Mouse (Mus musculus): ENCODE data around the gene Cbll1. TPM values are rescaled to one million over a fixed set of nuclear protein-coding genes. Genes with fewer than 3 reads are reported as not detected.
A peak's percentile ranks its signal among the peaks of the same experiment; 100 is the strongest.

The Cbll1 gene
- polyA plus RNA-seq, 1 experiment from 2014 or later = 9.5 TPM

GRCm38 (mm10) chr12:31458474-31458873 is 40.9 kb downstream of the Cbll1 start:
- ATAC-seq (ENCODE audit: insufficient read depth, low FRiP score) = no peak
- Histone ChIP-seq H3K4me2 (ENCODE audit: low read depth, low read length) (no peak overlapping the region), H3K4me3 (replicated peaks; ENCODE audit: low read length) (no peak overlapping the region), H3K27ac (ENCODE audit: low read length) (no peak overlapping the region), H3K9me3 (replicated peaks; ENCODE audit: control insufficient read depth, low read length) (0 out of 2 replicates have a peak, but pooled peaks cover 5% of the 10 kb centered on the region), H3K9ac (ENCODE audit: low read length) (no peak overlapping the region), H3K4me1 (ENCODE audit: control insufficient read depth, insufficient read depth, low read length) (no peaks in the 10 kb centered on the region), H3K36me3 (ENCODE audit: control insufficient read depth, insufficient read depth, low read length) (no peaks in the 10 kb centered on the region), H3K27me3 (ENCODE audit: control insufficient read depth, insufficient read depth, low read length) (no peaks in the 10 kb centered on the region)
- 64% methylated on average over 4 of the region's 4 CpGs for WGBS

- 0 out of 2 replicates have a peak, but pooled peaks cover 5% of the 10 kb centered on the region for H3K9me3 ChIP-seq (replicated peaks; ENCODE audit: control insufficient read depth, low read length)
- no peak overlapping the region for H3K27ac ChIP-seq (ENCODE audit: low read length)
- no peak overlapping the region for H3K9ac ChIP-seq (ENCODE audit: low read length)
- no peak overlapping the region for H3K4me2 ChIP-seq (ENCODE audit: low read depth, low read length)
- H3K36me3 ChIP-seq (ENCODE audit: control insufficient read depth, insufficient read depth, low read length) = no peaks in the 10 kb centered on the region
- H3K4me3 ChIP-seq (replicated peaks; ENCODE audit: low read length) = no peak overlapping the region
- H3K4me1 ChIP-seq (ENCODE audit: control insufficient read depth, insufficient read depth, low read length) = no peaks in the 10 kb centered on the region
- H3K27me3 ChIP-seq (ENCODE audit: control insufficient read depth, insufficient read depth, low read length) = no peaks in the 10 kb centered on the region
- WGBS = 82% methylated on average over 9 of the region's 9 CpGs
- ATAC-seq (ENCODE audit: insufficient read depth, low FRiP score) = no peak
Observed at GRCm38 (mm10) chr12:31456271-31456670, 43.1 kb downstream of the Cbll1 start.

GRCm38 (mm10) chr12:31449341-31449740 is 50.1 kb downstream of the Cbll1 start:
- no peak overlapping the region for H3K9ac ChIP-seq (ENCODE audit: low read length)
- no peaks in the 10 kb centered on the region for H3K27me3 ChIP-seq (ENCODE audit: control insufficient read depth, insufficient read depth, low read length)
- no peak overlapping the region for H3K4me3 ChIP-seq (replicated peaks; ENCODE audit: low read length)
- no peaks in the 10 kb centered on the region for H3K9me3 ChIP-seq (replicated peaks; ENCODE audit: control insufficient read depth, low read length)
- H3K4me1 ChIP-seq (ENCODE audit: control insufficient read depth, insufficient read depth, low read length) = peaks cover 3% of the 10 kb centered on the region; the same call in 1 of the 2 replicates
- no peak overlapping the region for H3K27ac ChIP-seq (ENCODE audit: low read length)
- 84% methylated on average over 3 of the region's 3 CpGs for WGBS
- H3K36me3 ChIP-seq (ENCODE audit: control insufficient read depth, insufficient read depth, low read length) = no peaks in the 10 kb centered on the region
- no peak overlapping the region for H3K4me2 ChIP-seq (ENCODE audit: low read depth, low read length)
- ATAC-seq (ENCODE audit: insufficient read depth, low FRiP score) = no peak

DNA sequence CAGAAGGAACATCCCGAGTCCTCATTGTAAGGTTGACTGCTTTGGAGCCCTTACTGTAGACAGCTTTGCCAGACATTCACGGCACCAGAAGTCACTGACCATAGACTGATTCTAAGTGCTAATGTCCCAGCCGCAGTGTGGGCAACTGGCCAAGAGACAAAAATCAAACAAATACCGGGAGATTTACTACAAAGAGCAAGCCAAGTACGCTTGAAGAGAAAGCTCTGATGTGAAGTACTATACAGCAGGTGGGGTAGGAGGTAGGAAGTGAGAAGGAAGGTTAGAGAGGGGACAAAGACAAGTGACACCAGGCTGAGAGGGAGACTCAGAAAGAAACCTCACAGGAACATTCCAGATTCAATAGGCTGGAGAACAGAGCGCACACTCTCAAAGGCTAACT is 54.6 kb downstream of the Cbll1 start:
- WGBS = 46% methylated on average over 6 of the region's 6 CpGs
- H3K4me2 ChIP-seq (ENCODE audit: low read depth, low read length) = no peak overlapping the region
- H3K9me3 ChIP-seq (replicated peaks; ENCODE audit: control insufficient read depth, low read length) = no peaks in the 10 kb centered on the region
- no peaks in the 10 kb centered on the region for H3K27me3 ChIP-seq (ENCODE audit: control insufficient read depth, insufficient read depth, low read length)
- no peaks in the 10 kb centered on the region for H3K36me3 ChIP-seq (ENCODE audit: control insufficient read depth, insufficient read depth, low read length)
- no peak overlapping the region for H3K4me3 ChIP-seq (replicated peaks; ENCODE audit: low read length)
- H3K9ac ChIP-seq (ENCODE audit: low read length) = no peak overlapping the region
- H3K4me1 ChIP-seq (ENCODE audit: control insufficient read depth, insufficient read depth, low read length) = peaks cover 9% of the 10 kb centered on the region; the same call in 1 of the 2 replicates
- no peak for ATAC-seq (ENCODE audit: insufficient read depth, low FRiP score)
- no peak overlapping the region for H3K27ac ChIP-seq (ENCODE audit: low read length)

DNA sequence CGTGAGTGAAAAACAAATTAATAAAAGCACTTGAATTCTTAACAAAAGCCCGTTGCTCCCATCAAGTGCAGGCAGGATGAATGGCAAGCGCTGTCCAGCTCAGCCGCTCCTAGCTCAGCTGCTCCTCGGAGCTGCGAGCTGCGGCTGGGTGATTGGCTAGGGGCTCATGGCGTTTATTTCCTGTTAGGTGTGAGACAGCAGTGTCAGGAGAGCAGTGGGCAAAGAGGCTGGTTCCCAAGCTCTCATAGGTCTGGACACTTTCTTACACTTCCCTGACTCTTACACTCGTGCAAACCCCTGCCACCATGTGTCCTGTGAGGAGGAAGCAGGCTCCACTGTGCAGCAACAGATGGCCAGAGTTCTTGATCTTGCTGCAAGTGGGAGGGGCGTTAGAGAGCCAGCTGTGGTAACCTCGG is 55.3 kb downstream of the Cbll1 start:
- Histone ChIP-seq H3K4me1 (ENCODE audit: control insufficient read depth, insufficient read depth, low read length) (peaks cover 9% of the 10 kb centered on the region; the same call in 1 of the 2 replicates), H3K4me2 (ENCODE audit: low read depth, low read length) (peak overlapping the region; percentile 44), H3K4me3 (replicated peaks; ENCODE audit: low read length) (0 out of 2 replicates have a peak overlapping the region, but pooled peaks have one; percentile 14), H3K27me3 (ENCODE audit: control insufficient read depth, insufficient read depth, low read length) (no peaks in the 10 kb centered on the region), H3K27ac (ENCODE audit: low read length) (no peak overlapping the region), H3K9me3 (replicated peaks; ENCODE audit: control insufficient read depth, low read length) (no peaks in the 10 kb centered on the region), H3K9ac (ENCODE audit: low read length) (no peak overlapping the region), H3K36me3 (ENCODE audit: control insufficient read depth, insufficient read depth, low read length) (no peaks in the 10 kb centered on the region)
- under 1% methylated on average over 11 of the region's 11 CpGs for WGBS
- peak; percentile 50; the same call in 1 of the 2 replicates for ATAC-seq (ENCODE audit: insufficient read depth, low FRiP score)

DNA sequence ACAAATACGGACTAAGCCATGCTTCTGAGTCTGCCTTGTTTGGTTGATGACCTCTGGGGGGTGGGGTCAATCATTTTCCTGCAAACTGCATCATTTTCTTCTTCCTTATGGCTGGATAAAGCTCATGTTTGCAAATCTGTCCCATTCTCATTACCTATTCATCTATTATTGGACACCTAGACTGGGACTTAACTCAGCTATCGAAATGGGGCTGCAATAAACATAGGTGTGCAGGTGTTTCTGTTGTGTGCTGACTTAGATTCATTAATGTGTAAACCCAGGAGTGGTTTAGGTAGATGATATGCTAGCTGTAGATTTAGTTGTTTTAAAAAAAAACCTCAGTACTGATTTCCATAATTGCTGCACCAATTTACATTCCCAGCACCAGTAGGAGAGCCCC is 59.8 kb downstream of the Cbll1 start:
- H3K4me1 ChIP-seq (ENCODE audit: control insufficient read depth, insufficient read depth, low read length) = peaks cover 6% of the 10 kb centered on the region; the same call in 1 of the 2 replicates
- no peaks in the 10 kb centered on the region for H3K9me3 ChIP-seq (replicated peaks; ENCODE audit: control insufficient read depth, low read length)
- no peaks in the 10 kb centered on the region for H3K36me3 ChIP-seq (ENCODE audit: control insufficient read depth, insufficient read depth, low read length)
- WGBS = 66% methylated on average over 2 of the region's 2 CpGs
- no peak for ATAC-seq (ENCODE audit: insufficient read depth, low FRiP score)
- H3K4me2 ChIP-seq (ENCODE audit: low read depth, low read length) = no peak overlapping the region
- no peak overlapping the region for H3K4me3 ChIP-seq (replicated peaks; ENCODE audit: low read length)
- no peaks in the 10 kb centered on the region for H3K27me3 ChIP-seq (ENCODE audit: control insufficient read depth, insufficient read depth, low read length)
- H3K9ac ChIP-seq (ENCODE audit: low read length) = no peak overlapping the region
- no peak overlapping the region for H3K27ac ChIP-seq (ENCODE audit: low read length)

DNA sequence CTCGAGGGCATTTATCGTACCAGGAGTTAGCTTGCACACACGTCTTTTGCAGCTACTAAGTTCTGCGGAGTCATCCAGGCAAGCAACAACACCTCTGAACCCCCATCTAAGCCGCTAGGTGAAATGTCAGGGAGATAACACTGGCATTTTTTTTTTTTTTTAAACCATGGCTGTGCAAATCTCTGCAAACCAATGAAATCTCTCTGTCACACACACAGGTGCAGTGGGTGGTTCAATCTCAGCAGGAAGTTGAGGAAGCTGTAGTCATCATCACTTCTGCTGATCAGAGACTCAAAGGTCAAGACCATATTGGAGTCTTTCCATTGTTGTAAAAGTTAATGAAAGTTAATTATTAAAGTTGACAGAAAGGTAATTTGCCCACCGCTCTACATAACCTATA is 61.6 kb downstream of the Cbll1 start:
- Histone ChIP-seq H3K4me1 (ENCODE audit: control insufficient read depth, insufficient read depth, low read length) (no peaks in the 10 kb centered on the region), H3K27ac (ENCODE audit: low read length) (no peak overlapping the region; the same call in 1 of the 2 replicates), H3K27me3 (ENCODE audit: control insufficient read depth, insufficient read depth, low read length) (no peaks in the 10 kb centered on the region), H3K36me3 (ENCODE audit: control insufficient read depth, insufficient read depth, low read length) (no peaks in the 10 kb centered on the region), H3K4me3 (replicated peaks; ENCODE audit: low read length) (no peak overlapping the region), H3K9me3 (replicated peaks; ENCODE audit: control insufficient read depth, low read length) (no peaks in the 10 kb centered on the region), H3K9ac (ENCODE audit: low read length) (no peak overlapping the region), H3K4me2 (ENCODE audit: low read depth, low read length) (no peak overlapping the region)
- peak; percentile 62; the same call in 1 of the 2 replicates for ATAC-seq (ENCODE audit: insufficient read depth, low FRiP score)
- WGBS = 57% methylated on average over 6 of the region's 6 CpGs

Other genes starting within 250 kb of the Cbll1 start
- 108 and 120 TPM in 2 replicates for gene Lamb1, start 234.4 kb downstream of the Cbll1 start, polyA plus RNA-seq (2015; fragmentation: Nextera tagmentation; extraction: Ambion mirVana)
- 124 and 145 TPM in 2 replicates for gene Dld, start 148.2 kb downstream of the Cbll1 start, polyA plus RNA-seq (2015; fragmentation: Nextera tagmentation; extraction: Ambion mirVana)
- gene Slc26a3, start 108.7 kb downstream of the Cbll1 start, polyA plus RNA-seq (2015; fragmentation: Nextera tagmentation; extraction: Ambion mirVana) = 3.7 and 4.9 TPM in 2 replicates
- gene Slc26a4, start 60.4 kb upstream of the Cbll1 start, polyA plus RNA-seq (2015; fragmentation: Nextera tagmentation; extraction: Ambion mirVana) = 0.16 and 0.28 TPM in 2 replicates
- gene Bcap29, start 135.0 kb upstream of the Cbll1 start, polyA plus RNA-seq (2015; fragmentation: Nextera tagmentation; extraction: Ambion mirVana) = 31.9 and 32.5 TPM in 2 replicates
- gene Dus4l, start 155.2 kb upstream of the Cbll1 start, polyA plus RNA-seq (2015; fragmentation: Nextera tagmentation; extraction: Ambion mirVana) = 7.5 and 9.5 TPM in 2 replicates
- 29.6 and 31.3 TPM in 2 replicates for gene Cog5, start 155.3 kb upstream of the Cbll1 start, polyA plus RNA-seq (2015; fragmentation: Nextera tagmentation; extraction: Ambion mirVana)
- gene Gpr22, start 214.3 kb upstream of the Cbll1 start, polyA plus RNA-seq (2015; fragmentation: Nextera tagmentation; extraction: Ambion mirVana) = 2.8 and 3.6 TPM in 2 replicates